Mouse (Mus musculus) myocyte (in vitro differentiated cells): ENCODE results near the gene 1810009A15Rik. TPM values are rescaled to one million over a fixed set of nuclear protein-coding genes. Genes with fewer than 3 reads are reported as not detected.
"Not testable (repeated sequence)": the region's sequence is repeated elsewhere in the genome, so short reads cannot be mapped to it uniquely, and the experiment has no call there.

Experiments
- H3K27me3 ChIP-seq: one replicate; pipeline ENCODE4 v1.6.1; 2011; ENCODE audit not compliant: control insufficient read depth, insufficient read depth, insufficient read length
- H3K36me3 ChIP-seq: one replicate; pipeline ENCODE4 v1.6.1; 2011; ENCODE audit not compliant: control insufficient read depth, insufficient read depth
- H3K4me2 ChIP-seq: one replicate; pipeline ENCODE4 v1.6.1; 2011; ENCODE audit warnings: low read depth, control low read depth
- H3K4me3 ChIP-seq: one replicate; pipeline ENCODE4 v1.5.1; 2011; ENCODE audit warnings: mild to moderate bottlenecking, control low read depth, moderate library complexity
- H3K79me2 ChIP-seq: one replicate; pipeline ENCODE4 v1.6.1; 2011; ENCODE audit not compliant: control insufficient read depth, insufficient read depth
- H3ac ChIP-seq: one replicate; pipeline ENCODE4 v1.6.1; 2011; ENCODE audit not compliant: control insufficient read depth, insufficient read length
- CEBPB ChIP-seq: IDR thresholded peaks from 2 replicates; pipeline ENCODE4 v1.6.1; 2011; ENCODE audit warnings: mild to moderate bottlenecking, moderate library complexity; ENCODE audit not compliant: poor library complexity, insufficient read depth, severe bottlenecking
- E2F4 ChIP-seq: IDR thresholded peaks from one replicate; pipeline ENCODE4 v1.6.1; 2011; ENCODE audit warnings: mild to moderate bottlenecking, control low read depth, moderate library complexity; ENCODE audit not compliant: insufficient read depth
- MAX ChIP-seq: IDR thresholded peaks from one replicate; pipeline ENCODE4 v1.6.1; 2011; ENCODE audit warnings: low read depth, mild to moderate bottlenecking, control low read depth
- MYOD1 ChIP-seq, 3 experiments: IDR thresholded peaks; one replicate each; pipeline ENCODE4 v1.6.1; 2011; ENCODE audit warnings: control low read depth in 2 of 3, low read depth in 2 of 3, mild to moderate bottlenecking in 2 of 3, moderate library complexity in 1 of 3; ENCODE audit not compliant: insufficient read length in 2 of 3, control insufficient read depth in 1 of 3
- MYOG ChIP-seq, 3 experiments: IDR thresholded peaks; one replicate each; pipeline ENCODE4 v1.6.1; 2011; ENCODE audit warnings: control low read depth in 2 of 3, low read depth in 2 of 3, mild to moderate bottlenecking in 2 of 3; ENCODE audit not compliant: insufficient read length in 2 of 3, control insufficient read depth in 1 of 3, insufficient read depth in 1 of 3
- POLR2A ChIP-seq: IDR thresholded peaks from one replicate; pipeline ENCODE4 v1.6.1; 2011; ENCODE audit warnings: low read depth, mild to moderate bottlenecking, control low read depth, moderate library complexity; ENCODE audit not compliant: insufficient read length
- POLR2AphosphoS2 ChIP-seq: IDR thresholded peaks from one replicate; pipeline ENCODE4 v1.6.1; 2011; ENCODE audit warnings: low read depth, control low read depth; ENCODE audit not compliant: insufficient read length
- REST ChIP-seq: IDR thresholded peaks from one replicate; pipeline ENCODE4 v1.6.1; 2011; ENCODE audit warnings: mild to moderate bottlenecking, control low read depth, moderate library complexity; ENCODE audit not compliant: insufficient read depth, insufficient read length
- SRF ChIP-seq: IDR thresholded peaks from one replicate; pipeline ENCODE4 v1.6.1; 2011; ENCODE audit warnings: low read depth; ENCODE audit not compliant: control insufficient read depth, insufficient read length
- TCF12 ChIP-seq: IDR thresholded peaks from one replicate; pipeline ENCODE4 v1.6.1; 2011; ENCODE audit warnings: mild to moderate bottlenecking, control low read depth; ENCODE audit not compliant: poor library complexity, insufficient read depth, severe bottlenecking
- TCF3 ChIP-seq: IDR thresholded peaks from one replicate; pipeline ENCODE4 v1.6.1; 2011; ENCODE audit warnings: low read depth, control low read depth; ENCODE audit not compliant: insufficient read length
- USF1 ChIP-seq: IDR thresholded peaks from one replicate; pipeline ENCODE4 v1.6.1; 2011; ENCODE audit warnings: low read depth, mild to moderate bottlenecking, control low read depth, moderate library complexity
- polyA plus RNA-seq: library from polyadenylated mRNA; unstranded; fragments of >200 nt; fragmentation: generic; extraction: Trizol; gene quantifications from one replicate; pipeline ENCODE4 v1.2.1, GENCODE M21; 2012; ENCODE audit warnings: missing spikeins

1810009A15Rik gene
- polyA plus RNA-seq, 1 experiment, result 73.1 TPM

- Histone ChIP-seq H3K79me2 (no peaks in the 10 kb centered on the region), H3K4me3 (no peak overlapping the region), H3K4me2 (no peak overlapping the region), H3K36me3 (peaks cover 8% of the 10 kb centered on the region), H3ac (no peak overlapping the region), H3K27me3 (no peaks in the 10 kb centered on the region)
- no peak for TF ChIP-seq MYOD1 (IDR thresholded peaks at IDR 0.05; ENCODE audit: control insufficient read depth in 1 of 3, insufficient read length in 2 of 3, low read depth in 2 of 3)
- no peak for TF ChIP-seq POLR2A
- no peak for TF ChIP-seq CEBPB
- no peak for TF ChIP-seq SRF
These were observed 35.5 kb upstream of the 1810009A15Rik start for GRCm38 (mm10) chr19:8853117-8853516.

DNA sequence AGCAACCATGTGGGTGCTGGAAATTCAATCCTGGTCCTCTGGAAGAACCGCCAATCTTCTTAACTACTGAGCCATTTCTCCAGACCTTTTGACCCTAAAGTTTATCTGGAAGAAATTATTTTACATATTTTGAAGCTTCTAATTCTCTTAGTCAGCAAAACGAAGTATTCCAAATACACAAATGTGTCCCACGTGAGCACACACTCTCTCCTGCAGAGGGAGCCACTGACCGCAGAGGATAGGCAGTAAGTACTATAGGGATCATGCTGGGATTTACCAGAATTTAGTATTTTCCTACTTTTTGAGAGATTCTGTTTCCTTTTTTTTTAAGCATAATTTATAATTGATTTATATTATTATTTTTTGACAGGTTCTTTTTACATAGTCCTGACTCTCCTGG lies 31.0 kb upstream of the 1810009A15Rik start:
- peak; percentile 78 for TF ChIP-seq USF1
- no peak for TF ChIP-seq POLR2AphosphoS2
- no peak for TF ChIP-seq POLR2A
- TF ChIP-seq MAX, result no peak
- no peak for TF ChIP-seq E2F4
- TF ChIP-seq SRF, result no peak
- no peaks in the 10 kb centered on the region for H3K79me2 ChIP-seq
- no peak overlapping the region for H3ac ChIP-seq
- H3K27me3 ChIP-seq, result no peaks in the 10 kb centered on the region
- H3K4me3 ChIP-seq, result no peak overlapping the region
- H3K36me3 ChIP-seq, result no peaks in the 10 kb centered on the region
- no peak overlapping the region for H3K4me2 ChIP-seq

DNA sequence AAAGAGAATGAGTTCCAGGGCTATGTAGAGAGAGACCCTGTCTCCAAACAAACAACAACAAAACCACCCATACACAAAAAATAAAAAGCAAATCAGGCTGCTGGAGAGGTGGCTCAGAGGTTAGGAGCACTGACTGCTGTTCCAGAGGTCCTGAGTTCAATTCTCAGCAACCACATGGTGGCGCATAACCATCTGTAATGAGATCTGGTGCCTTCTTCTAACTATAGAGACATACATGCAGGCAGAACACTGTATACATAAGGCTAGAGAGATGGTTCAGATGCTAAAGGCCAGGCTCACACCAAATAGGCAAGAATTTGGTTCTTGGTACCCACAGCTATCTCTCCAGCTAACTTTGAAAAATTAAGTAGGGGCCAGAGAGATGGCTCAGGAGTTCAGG lies 29.6 kb upstream of the 1810009A15Rik start:
- H3K36me3 ChIP-seq, result no peaks in the 10 kb centered on the region
- H3K4me3 ChIP-seq, result no peak overlapping the region
- no peaks in the 10 kb centered on the region for H3K79me2 ChIP-seq
- H3K27me3 ChIP-seq, result no peaks in the 10 kb centered on the region
- no peak for TF ChIP-seq MAX
- TF ChIP-seq CEBPB, result no peak
- TF ChIP-seq E2F4, result no peak
- TF ChIP-seq MYOG (IDR thresholded peaks at IDR 0.05; ENCODE audit: control insufficient read depth in 1 of 3, insufficient read depth in 1 of 3, insufficient read length in 2 of 3, low read depth in 2 of 3), result no peak
- TF ChIP-seq SRF, result no peak
- no peak for TF ChIP-seq TCF3
- TF ChIP-seq USF1, result no peak
- TF ChIP-seq TCF12, result no peak
- no peak for TF ChIP-seq REST
- no peak for TF ChIP-seq POLR2A
- TF ChIP-seq POLR2AphosphoS2, result no peak
- H3K4me2 ChIP-seq, result no peak overlapping the region
- no peak overlapping the region for H3ac ChIP-seq

- Histone ChIP-seq H3K4me3 (no peak overlapping the region), H3ac (no peak overlapping the region), H3K27me3 (no peaks in the 10 kb centered on the region), H3K36me3 (no peaks in the 10 kb centered on the region), H3K4me2 (no peak overlapping the region), H3K79me2 (no peaks in the 10 kb centered on the region)
- TF ChIP-seq TCF12 (no peak), REST (no peak), POLR2AphosphoS2 (no peak), MYOG (IDR thresholded peaks at IDR 0.05; ENCODE audit: control insufficient read depth in 1 of 3, insufficient read depth in 1 of 3, insufficient read length in 2 of 3, low read depth in 2 of 3) (no peak), CEBPB (no peak), POLR2A (no peak), USF1 (no peak), SRF (no peak)
These were observed 24.4 kb upstream of the 1810009A15Rik start for GRCm38 (mm10) chr19:8864265-8864664.

GRCm38 (mm10) chr19:8870381-8870780 lies 18.3 kb upstream of the 1810009A15Rik start:
- Histone ChIP-seq H3K79me2 (peaks cover 19% of the 10 kb centered on the region), H3ac (peak overlapping the region; percentile 80), H3K36me3 (peaks cover 19% of the 10 kb centered on the region), H3K4me2 (peak overlapping the region; percentile 75), H3K4me3 (peak overlapping the region; percentile 77)
- H3K27me3 ChIP-seq, result not testable (repeated sequence)

DNA sequence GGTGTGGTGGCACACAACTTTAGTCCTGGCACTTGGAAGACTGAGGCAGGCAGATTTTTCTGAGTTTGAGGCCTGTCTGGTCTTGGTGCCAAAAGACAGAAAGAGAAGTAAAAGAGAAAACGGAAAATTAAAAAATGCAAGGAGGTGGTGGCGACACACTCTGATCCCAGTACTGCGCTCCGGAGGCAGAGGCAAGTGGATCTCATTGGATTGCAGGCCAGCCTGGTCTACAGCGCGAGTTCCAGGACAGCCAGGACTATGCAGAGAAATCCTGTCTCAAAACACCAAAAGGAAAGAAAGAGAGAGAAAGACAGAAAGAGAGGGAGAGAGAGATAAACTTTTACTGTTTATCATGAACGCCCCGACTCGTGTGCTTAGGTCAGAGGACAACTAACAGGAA lies 17.8 kb upstream of the 1810009A15Rik start:
- Histone ChIP-seq H3K4me3 (peak overlapping the region; percentile 77), H3K4me2 (peak overlapping the region; percentile 75), H3K27me3 (no peaks in the 10 kb centered on the region), H3K36me3 (peaks cover 23% of the 10 kb centered on the region), H3K79me2 (peaks cover 19% of the 10 kb centered on the region), H3ac (peak overlapping the region; percentile 80)
- TF ChIP-seq MYOD1 (IDR thresholded peaks at IDR 0.05; ENCODE audit: control insufficient read depth in 1 of 3, insufficient read length in 2 of 3, low read depth in 2 of 3) (no peak), E2F4 (no peak), POLR2A (no peak), USF1 (no peak), TCF12 (no peak), CEBPB (no peak)
